Mouse (Mus musculus): ENCODE results near the gene Abat.

Gene Abat

GRCm38 (mm10) chr16:8513236-8513906 lies at the start of gene Abat:
Abat (plus strand) TSS chr16:8513429.
- peak; percentile 17 to 25 for DNase-seq (ENCODE audit: low spot score in 2 of 2)

- DNase-seq (ENCODE audit: low spot score in 2 of 2), result no peak
These were observed 43.1 kb upstream of the Abat start for GRCm38 (mm10) chr16:8470132-8470531.

- DNase-seq (ENCODE audit: low spot score in 2 of 2), result peak; percentile 73 to 81
These were observed 42.4 kb upstream of the Abat start, which contains the start of gene Mettl22 for GRCm38 (mm10) chr16:8470603-8471481. Mettl22 (plus strand) TSS chr16:8470788.

GRCm38 (mm10) chr16:8487396-8488005 lies 25.7 kb upstream of the Abat start:
- DNase-seq (ENCODE audit: low spot score in 2 of 2), result no peak

- DNase-seq (ENCODE audit: low spot score in 2 of 2), result no peak
These were observed 23.9 kb upstream of the Abat start for GRCm38 (mm10) chr16:8489340-8489739.

- DNase-seq (ENCODE audit: low spot score in 2 of 2), result no peak
These were observed 21.3 kb upstream of the Abat start for GRCm38 (mm10) chr16:8491743-8492490.

GRCm38 (mm10) chr16:8494268-8494667 lies 19.0 kb upstream of the Abat start:
- peak in 1 of 2 experiments; percentile 48 for DNase-seq (ENCODE audit: low spot score in 2 of 2)

- no peak for DNase-seq (ENCODE audit: low spot score in 2 of 2)
These were observed 16.3 kb upstream of the Abat start for GRCm38 (mm10) chr16:8496967-8497366.

GRCm38 (mm10) chr16:8504271-8504670 lies 9.0 kb upstream of the Abat start:
- DNase-seq (ENCODE audit: low spot score in 2 of 2), result no peak

GRCm38 (mm10) chr16:8509894-8510293 lies 3.3 kb upstream of the Abat start:
- no peak for DNase-seq (ENCODE audit: low spot score in 2 of 2)

GRCm38 (mm10) chr16:8512830-8513229 lies 399 bp upstream of the Abat start:
- no peak for DNase-seq (ENCODE audit: low spot score in 2 of 2)

GRCm38 (mm10) chr16:8514180-8514579 lies 951 bp downstream of the Abat start:
- DNase-seq (ENCODE audit: low spot score in 2 of 2), result no peak

GRCm38 (mm10) chr16:8520525-8520924 lies 7.3 kb downstream of the Abat start:
- no peak for DNase-seq (ENCODE audit: low spot score in 2 of 2)

GRCm38 (mm10) chr16:8521322-8521721 lies 8.1 kb downstream of the Abat start:
- no peak for DNase-seq (ENCODE audit: low spot score in 2 of 2)

- DNase-seq (ENCODE audit: low spot score in 2 of 2), result no peak
These were observed 10.4 kb downstream of the Abat start for GRCm38 (mm10) chr16:8523480-8524144.

- DNase-seq (ENCODE audit: low spot score in 2 of 2), result no peak
These were observed 11.1 kb downstream of the Abat start for GRCm38 (mm10) chr16:8524163-8524847.

GRCm38 (mm10) chr16:8525293-8525692 lies 12.1 kb downstream of the Abat start:
- DNase-seq (ENCODE audit: low spot score in 2 of 2), result no peak

GRCm38 (mm10) chr16:8525877-8526276 lies 12.6 kb downstream of the Abat start:
- no peak for DNase-seq (ENCODE audit: low spot score in 2 of 2)

- DNase-seq (ENCODE audit: low spot score in 2 of 2), result no peak
These were observed 16.2 kb downstream of the Abat start for GRCm38 (mm10) chr16:8529389-8529788.

GRCm38 (mm10) chr16:8530018-8530417 lies 16.8 kb downstream of the Abat start:
- no peak for DNase-seq (ENCODE audit: low spot score in 2 of 2)

GRCm38 (mm10) chr16:8532461-8532860 lies 19.2 kb downstream of the Abat start:
- no peak for DNase-seq (ENCODE audit: low spot score in 2 of 2)

Data from spleen, postnatal 14 days (tissue).